Mouse (Mus musculus) MEL-GATA-1-ER (cell line): ENCODE data around the gene Zkscan5.
"Not testable (repeated sequence)": the region's sequence is repeated elsewhere in the genome, so short reads cannot be mapped to it uniquely, and the experiment has no call there.

Source experiments
- DNase-seq: peaks from one replicate; pipeline ENCODE4 v3.0.0-alpha.2; 2012; ENCODE audit warnings: low read depth; ENCODE audit errors: extremely low read depth

The Zkscan5 gene

GRCm38 (mm10) chr5:145203936-145204691 is at the start of gene Zkscan5:
Gene Zkscan5, plus strand, starts transcription at chr5:145204562.
- peak; percentile 99 for DNase-seq

DNA sequence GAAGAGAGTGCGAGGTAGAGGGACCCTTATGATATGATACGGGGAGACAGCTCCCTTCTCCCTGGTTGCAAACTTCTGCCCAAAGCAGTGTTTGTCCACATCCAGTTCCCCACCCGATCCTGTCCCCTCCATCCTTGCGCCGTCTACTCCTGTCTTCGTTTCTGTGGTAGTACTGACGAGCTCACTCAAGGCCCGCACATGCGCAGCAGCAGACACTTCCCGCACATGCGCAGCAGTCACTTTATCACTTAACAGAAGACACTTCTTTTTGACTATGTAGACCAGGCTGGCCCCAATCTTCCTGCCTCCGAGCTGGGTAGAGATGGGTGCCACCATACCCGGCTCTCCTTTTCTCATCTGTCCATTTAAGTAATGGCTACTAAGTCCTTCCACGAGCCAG is 43.0 kb upstream of the Zkscan5 start:
- DNase-seq = no peak

- no peak for DNase-seq
These were observed 39.7 kb upstream of the Zkscan5 start for GRCm38 (mm10) chr5:145164710-145165109.

GRCm38 (mm10) chr5:145165184-145165583 is 39.2 kb upstream of the Zkscan5 start:
- DNase-seq = no peak

- peak; percentile 97 for DNase-seq
These were observed 37.6 kb upstream of the Zkscan5 start, which contains the start of the genes Ptcd1 and Cpsf4 for GRCm38 (mm10) chr5:145166536-145167305. Gene Ptcd1, minus strand, starts transcription at chr5:145167108. Gene Cpsf4, plus strand, starts transcription at chr5:145167213.

GRCm38 (mm10) chr5:145167306-145167661 is 37.1 kb upstream of the Zkscan5 start:
- no peak for DNase-seq

DNA sequence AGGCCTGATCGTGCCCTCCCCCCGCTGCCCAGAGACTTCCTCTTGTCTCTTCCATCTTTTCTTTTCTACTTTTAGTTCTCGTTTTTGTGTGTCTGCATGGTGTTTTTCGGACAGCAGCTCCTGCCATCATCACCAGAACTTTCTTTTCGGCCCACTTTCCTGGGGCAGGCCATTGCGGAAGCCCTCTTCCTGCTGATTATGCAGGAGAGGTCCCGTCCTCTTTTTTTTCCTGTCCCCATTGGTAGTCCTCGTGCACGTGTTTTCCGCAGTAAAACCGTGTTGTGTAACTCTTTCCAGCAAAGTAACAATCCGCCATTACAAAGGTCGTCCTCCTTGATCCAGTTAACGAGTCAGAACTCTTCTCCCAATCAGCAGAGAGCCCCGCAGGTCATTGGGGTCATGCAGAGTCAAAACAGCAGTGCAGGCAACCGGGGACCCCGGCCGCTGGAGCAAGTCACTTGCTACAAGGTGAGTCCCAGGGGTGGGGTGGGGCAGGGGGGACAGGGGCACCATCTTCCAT is 25.8 kb upstream of the Zkscan5 start:
- DNase-seq = no peak

DNA sequence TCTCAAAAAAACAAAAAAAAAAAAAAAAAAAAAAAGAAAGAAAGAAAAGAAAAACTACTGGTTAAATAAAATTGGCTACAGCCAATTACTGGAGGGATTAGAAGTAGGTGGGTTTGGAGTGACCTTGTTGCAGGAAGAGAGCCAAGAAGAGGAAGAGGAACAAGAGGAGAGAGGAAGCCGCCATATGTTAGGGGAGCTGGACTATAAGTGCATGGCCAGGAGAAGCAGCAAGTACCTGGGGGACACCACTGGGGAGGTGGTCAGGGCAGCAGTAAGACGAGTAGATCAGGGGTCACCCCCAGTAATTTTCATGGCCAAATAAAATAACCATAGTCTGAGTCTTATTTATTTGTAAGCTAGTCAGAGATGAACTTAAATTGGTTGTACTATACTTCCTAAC is 19.1 kb upstream of the Zkscan5 start:
- DNase-seq = no peak

DNA sequence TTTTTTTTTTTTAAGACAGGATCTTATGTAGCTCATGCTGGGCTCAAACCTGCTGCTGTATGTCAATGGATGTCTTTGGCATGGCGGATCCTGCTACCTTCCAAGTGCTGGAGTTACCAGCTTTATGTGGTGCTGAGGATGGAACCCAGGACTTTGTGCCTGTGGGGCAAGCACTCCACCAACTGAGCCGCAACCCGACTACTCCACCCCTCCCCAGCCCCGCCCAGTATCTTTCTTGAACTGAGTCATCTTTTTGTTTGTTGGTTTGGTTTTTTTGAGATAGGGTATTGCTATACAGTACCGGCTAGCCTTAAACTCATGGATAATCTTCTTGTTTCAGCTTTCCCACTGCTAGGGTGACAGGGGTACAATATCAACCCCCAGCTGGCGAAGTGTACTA is 14.9 kb upstream of the Zkscan5 start:
- DNase-seq = no peak

- DNase-seq = no peak
These were observed 14.0 kb upstream of the Zkscan5 start for GRCm38 (mm10) chr5:145190373-145190772.

GRCm38 (mm10) chr5:145190875-145191798 is 13.2 kb upstream of the Zkscan5 start:
- DNase-seq = peak; percentile 71

DNA sequence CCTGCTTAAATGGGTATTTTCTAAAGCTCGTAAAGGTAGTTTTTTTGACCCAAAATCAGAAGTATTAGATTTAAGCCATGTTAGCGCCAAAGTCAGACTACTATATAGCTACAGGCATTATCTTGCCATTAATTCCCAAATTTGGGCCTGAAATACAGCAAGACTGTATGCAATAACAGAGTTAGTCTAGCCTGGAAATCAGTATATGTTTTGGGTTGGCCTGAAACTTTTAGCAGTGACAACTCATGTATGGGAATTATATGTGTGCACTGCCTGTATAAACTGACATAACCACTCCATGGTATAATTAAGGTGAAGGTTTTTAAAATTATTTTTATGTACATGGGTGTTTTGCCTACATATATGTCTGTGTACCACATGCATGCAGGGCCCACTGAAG is 12.4 kb upstream of the Zkscan5 start, which contains the start of gene Atp5j2:
Gene Atp5j2 (minus strand): TSS at position 101 of the 400 bp plus-strand sequence.
- DNase-seq = no peak

GRCm38 (mm10) chr5:145200387-145200786 is 4.0 kb upstream of the Zkscan5 start:
- no peak for DNase-seq

DNA sequence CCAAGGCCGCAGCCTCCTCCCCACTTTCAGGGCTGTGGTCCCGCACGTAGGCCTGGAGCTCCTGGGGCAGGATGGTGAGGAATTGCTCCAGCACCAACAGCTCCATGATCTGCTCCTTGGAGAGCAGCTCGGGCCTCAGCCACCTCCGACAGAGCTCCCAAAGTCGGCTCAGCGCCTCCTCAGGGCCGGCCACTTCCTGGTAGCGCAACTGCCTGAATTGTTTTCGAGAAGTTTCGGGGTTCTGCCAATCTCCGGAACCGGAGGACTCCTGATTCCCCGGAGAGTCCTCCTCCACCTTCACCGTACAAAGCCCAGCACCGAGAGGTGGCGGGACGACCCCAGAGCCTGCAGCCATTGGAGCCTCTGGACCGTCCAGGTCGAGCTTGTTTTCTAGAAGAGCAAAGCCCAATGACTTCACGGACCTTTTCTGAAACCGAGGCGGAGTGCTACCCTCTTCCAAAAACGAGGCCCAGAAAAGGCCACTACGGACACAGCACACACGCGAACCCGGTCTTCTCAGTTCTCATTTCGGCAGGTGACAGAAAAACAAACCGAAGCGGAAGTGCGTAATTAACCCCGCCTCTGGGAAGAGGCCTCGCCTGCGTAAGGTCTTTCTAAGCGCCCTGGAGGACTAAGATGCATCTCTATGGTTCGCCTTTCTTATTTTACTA is 2.9 kb upstream of the Zkscan5 start, which contains the start of gene Zkscan14:
Gene Zkscan14 (minus strand): TSS at position 548 of the 671 bp plus-strand sequence.
- peak; percentile 94 for DNase-seq

- DNase-seq = no peak
These were observed 1.9 kb upstream of the Zkscan5 start for GRCm38 (mm10) chr5:145202446-145202845.

DNA sequence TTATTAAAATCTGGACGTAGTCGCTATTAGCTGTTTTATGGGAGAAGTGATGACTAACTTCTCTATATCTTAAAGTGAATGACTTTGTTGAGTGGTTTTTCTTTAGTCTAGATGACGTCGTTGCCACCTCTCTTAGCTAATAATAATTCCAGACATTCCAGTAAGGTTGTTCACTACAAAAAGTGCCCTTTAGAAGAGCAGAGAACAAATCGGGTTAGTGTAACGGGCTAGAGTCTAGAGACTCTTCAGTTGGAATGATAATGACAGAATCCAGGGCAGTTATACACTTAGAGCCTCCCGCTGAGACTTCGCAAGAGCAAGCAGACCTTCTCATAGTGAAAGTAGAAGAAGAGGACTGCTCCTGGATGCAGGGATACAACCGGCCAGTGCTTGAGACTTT is 679 bp downstream of the Zkscan5 start:
- DNase-seq = no peak

GRCm38 (mm10) chr5:145207385-145207784 is 3.0 kb downstream of the Zkscan5 start:
- no peak for DNase-seq

DNA sequence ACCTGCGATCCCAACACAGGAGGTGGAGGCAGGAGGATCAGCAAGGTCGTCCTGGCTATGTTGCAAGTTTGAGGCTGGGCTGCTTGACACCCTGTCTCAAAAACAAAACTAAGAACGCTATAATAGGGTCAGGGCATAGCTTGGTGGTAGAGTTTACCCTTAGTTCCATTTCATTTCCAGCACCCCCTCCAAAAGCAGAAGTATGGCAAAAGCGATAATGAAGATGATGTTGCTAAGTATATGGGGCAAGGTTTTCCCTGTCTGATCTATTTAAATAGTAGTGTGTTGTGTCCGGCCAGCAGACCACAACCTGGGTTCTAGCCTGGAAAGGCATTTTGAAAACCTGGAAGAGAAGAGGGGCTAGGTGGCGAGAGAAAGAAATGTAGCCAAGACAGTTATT is 3.6 kb downstream of the Zkscan5 start:
- DNase-seq = no peak

DNA sequence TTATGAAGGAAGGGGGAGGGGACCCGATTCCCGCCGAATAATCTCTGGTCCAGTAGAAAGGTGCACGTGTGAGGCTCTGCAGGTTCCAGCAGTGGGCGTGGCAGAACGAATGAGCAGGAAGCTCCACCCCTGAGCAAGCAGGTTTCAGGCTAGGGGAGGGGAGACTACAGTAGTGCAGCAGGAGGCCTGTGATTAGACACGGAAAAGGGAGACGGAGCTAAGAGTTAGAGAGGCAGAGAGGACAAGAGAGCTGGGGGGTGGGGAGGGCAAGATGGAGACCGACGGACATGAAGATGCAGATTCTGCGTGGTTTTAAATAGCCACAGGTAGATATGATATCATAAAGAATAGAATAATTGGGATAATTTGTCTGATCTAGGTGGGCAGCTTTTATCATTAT is 4.0 kb downstream of the Zkscan5 start:
- not testable (repeated sequence) for DNase-seq

GRCm38 (mm10) chr5:145211340-145211739 is 7.0 kb downstream of the Zkscan5 start:
- DNase-seq = no peak

- DNase-seq = no peak
These were observed 7.9 kb downstream of the Zkscan5 start for GRCm38 (mm10) chr5:145212216-145212615.
